Mouse (Mus musculus): ENCODE data around the gene Dact3.

The Dact3 gene

GRCm38 (mm10) chr7:16908859-16909258 lies 33.7 kb downstream of the Dact3 start:
- in situ Hi-C loops (cut with MboI; ENCODE audit: low pct_unique_long_range_greater_than_20kb in 1 of 2, low sequenced_read_pairs in 2 of 2, unreplicated experiment in 1 of 2): no loop called here

DNA sequence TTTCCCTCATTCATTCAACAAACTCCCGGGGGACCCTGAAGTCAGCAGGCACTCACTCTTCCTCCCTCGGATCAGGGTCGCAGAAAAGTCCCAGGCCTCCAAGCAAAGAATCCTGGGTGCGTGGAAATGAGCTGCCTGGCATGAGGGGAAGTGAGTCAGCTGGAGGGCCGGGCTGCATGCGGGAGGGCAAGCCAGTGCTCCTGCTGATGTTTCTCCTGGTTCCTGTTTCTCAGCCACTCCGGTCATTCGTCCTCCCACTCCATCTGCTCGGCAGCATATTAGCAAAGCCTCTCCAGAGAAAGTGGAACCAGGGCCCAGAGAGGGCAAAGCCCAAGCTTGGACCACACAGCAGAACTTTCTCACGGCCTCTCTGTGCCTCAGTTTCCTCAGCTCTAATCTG lies 34.8 kb downstream of the Dact3 start:
- in situ Hi-C loops (cut with MboI; ENCODE audit: low pct_unique_long_range_greater_than_20kb in 1 of 2, low sequenced_read_pairs in 2 of 2, unreplicated experiment in 1 of 2): no loop called here

DNA sequence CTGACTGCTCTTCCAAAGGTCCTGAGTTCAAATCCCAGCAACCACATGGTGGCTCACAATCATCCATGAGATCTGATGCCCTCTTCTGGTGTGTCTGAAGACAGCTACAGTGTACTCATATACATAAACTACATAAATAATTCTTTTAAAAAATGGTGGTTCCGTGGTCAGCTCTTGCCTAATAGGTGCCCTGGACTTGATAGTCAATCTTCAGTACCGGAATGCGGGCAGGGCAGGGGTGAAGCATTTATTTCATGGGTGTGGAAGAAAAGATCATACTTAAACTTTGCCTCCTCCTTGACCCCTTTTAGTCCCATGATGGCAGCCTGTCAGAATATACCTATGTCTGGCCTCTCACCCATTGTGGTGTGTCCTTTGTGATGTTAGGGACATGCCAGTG lies 36.8 kb downstream of the Dact3 start:
- in situ Hi-C loops (cut with MboI; ENCODE audit: low pct_unique_long_range_greater_than_20kb in 1 of 2, low sequenced_read_pairs in 2 of 2, unreplicated experiment in 1 of 2): no loop called here

- in situ Hi-C loops (cut with MboI; ENCODE audit: low pct_unique_long_range_greater_than_20kb in 1 of 2, low sequenced_read_pairs in 2 of 2, unreplicated experiment in 1 of 2): no loop called here
Measured at GRCm38 (mm10) chr7:16912360-16912759, 37.2 kb downstream of the Dact3 start.

GRCm38 (mm10) chr7:16913806-16914452 lies 38.8 kb downstream of the Dact3 start:
- in situ Hi-C loops (cut with MboI; ENCODE audit: low pct_unique_long_range_greater_than_20kb in 1 of 2, low sequenced_read_pairs in 2 of 2, unreplicated experiment in 1 of 2): no loop called here

GRCm38 (mm10) chr7:16914453-16915343 lies 39.6 kb downstream of the Dact3 start:
- in situ Hi-C loops (cut with MboI; ENCODE audit: low pct_unique_long_range_greater_than_20kb in 1 of 2, low sequenced_read_pairs in 2 of 2, unreplicated experiment in 1 of 2): no loop called here

GRCm38 (mm10) chr7:16915461-16916340 lies 40.6 kb downstream of the Dact3 start:
- in situ Hi-C loops (cut with MboI; ENCODE audit: low pct_unique_long_range_greater_than_20kb in 1 of 2, low sequenced_read_pairs in 2 of 2, unreplicated experiment in 1 of 2): no loop called here

- in situ Hi-C loops (cut with MboI; ENCODE audit: low pct_unique_long_range_greater_than_20kb in 1 of 2, low sequenced_read_pairs in 2 of 2, unreplicated experiment in 1 of 2): no loop called here
Measured at GRCm38 (mm10) chr7:16916342-16917265, 41.5 kb downstream of the Dact3 start.

DNA sequence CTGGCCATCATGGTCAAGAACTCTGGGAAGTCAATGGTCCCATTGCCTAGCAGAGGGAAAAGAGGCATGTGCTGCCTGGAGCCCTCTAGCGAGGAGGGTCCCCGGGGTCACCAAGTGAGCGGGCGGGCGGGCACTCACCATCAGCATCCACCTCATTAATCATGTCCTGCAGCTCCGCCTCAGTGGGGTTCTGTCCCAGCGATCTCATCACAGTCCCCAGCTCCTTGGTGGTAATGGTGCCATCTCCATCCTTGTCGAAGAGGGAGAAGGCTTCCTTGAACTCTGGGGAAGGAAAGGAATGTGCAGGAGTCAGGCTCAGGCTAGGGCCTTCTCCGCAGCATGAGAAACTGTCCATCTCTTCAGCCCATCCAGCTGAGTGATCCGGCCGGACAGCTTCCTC lies 42.3 kb downstream of the Dact3 start:
- in situ Hi-C loops (cut with MboI; ENCODE audit: low pct_unique_long_range_greater_than_20kb in 1 of 2, low sequenced_read_pairs in 2 of 2, unreplicated experiment in 1 of 2): no loop called here

DNA sequence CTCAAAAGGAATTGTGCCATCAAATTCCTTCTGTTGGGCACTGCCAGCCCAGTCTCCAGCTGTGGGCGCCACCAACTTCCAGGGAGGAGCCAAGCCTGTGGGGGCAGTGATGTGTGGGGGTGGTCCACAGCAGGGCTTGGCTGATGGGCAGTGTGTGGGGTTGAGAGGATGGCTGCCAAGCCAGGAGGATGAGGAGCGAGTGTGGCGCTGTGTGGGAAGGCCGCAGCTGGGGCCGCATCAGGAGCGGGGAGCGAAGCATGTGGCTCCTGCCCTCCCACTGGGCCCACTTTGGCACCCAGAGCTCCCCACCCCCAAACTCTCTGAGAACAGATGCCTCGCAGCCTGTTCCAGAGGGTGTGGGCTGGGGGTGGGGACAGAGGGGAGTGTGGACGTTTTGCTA lies 42.9 kb downstream of the Dact3 start:
- in situ Hi-C loops (cut with MboI; ENCODE audit: low pct_unique_long_range_greater_than_20kb in 1 of 2, low sequenced_read_pairs in 2 of 2, unreplicated experiment in 1 of 2): no loop called here

- in situ Hi-C loops (cut with MboI; ENCODE audit: low pct_unique_long_range_greater_than_20kb in 1 of 2, low sequenced_read_pairs in 2 of 2, unreplicated experiment in 1 of 2): no loop called here
Measured at GRCm38 (mm10) chr7:16918670-16919069, 43.6 kb downstream of the Dact3 start.

DNA sequence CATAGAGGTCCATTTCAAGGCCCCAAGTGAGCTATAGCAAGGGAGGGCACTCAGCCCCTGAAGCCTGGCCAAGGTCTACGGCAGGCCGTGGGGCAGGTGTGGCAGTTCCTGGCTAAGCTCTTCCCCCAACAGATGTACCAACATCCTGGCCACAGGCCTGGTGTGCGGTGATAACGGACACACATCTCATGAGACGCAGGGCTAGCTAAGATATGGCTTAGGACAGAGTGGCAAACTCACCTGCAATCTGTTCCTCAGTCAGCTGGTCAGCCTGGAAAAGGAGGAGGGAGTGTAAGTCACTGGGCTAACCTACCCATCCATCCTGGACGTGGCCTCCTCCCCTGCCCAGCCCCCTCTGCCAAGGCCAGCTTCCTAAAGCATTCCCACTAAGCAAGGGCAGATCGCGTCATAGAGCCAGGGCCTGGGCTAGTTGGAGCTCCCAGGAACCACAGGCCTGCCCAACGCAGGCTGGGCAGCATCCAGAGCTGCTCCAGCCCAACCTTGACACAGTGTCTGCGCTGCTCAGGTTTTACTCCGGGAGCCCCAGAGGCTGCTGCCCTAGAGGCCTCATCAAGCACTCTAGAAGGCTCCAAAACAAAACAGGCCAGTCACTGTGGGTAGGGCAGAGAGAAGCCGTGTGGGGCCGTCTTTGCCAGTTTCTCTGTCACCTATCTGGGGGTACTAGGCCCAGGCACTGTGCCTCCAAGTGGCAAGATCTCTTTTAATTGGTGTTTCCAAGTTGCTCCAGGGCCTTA lies 44.5 kb downstream of the Dact3 start:
- in situ Hi-C loops (cut with MboI; ENCODE audit: low pct_unique_long_range_greater_than_20kb in 1 of 2, low sequenced_read_pairs in 2 of 2, unreplicated experiment in 1 of 2): loop anchor here in 1 of 2 experiments (5.0 kb wide), 1 partner anchor 37 kb away; no protein-coding TSS in a partner anchor

- in situ Hi-C loops (cut with MboI; ENCODE audit: low pct_unique_long_range_greater_than_20kb in 1 of 2, low sequenced_read_pairs in 2 of 2, unreplicated experiment in 1 of 2): loop anchor here in 1 of 2 experiments (5.0 kb wide), 1 partner anchor 38 kb away; no protein-coding TSS in a partner anchor
Measured at GRCm38 (mm10) chr7:16920150-16920579, 45.0 kb downstream of the Dact3 start.

- in situ Hi-C loops (cut with MboI; ENCODE audit: low pct_unique_long_range_greater_than_20kb in 1 of 2, low sequenced_read_pairs in 2 of 2, unreplicated experiment in 1 of 2): loop anchor here in 1 of 2 experiments (5.0 kb wide), 1 partner anchor 39 kb away; no protein-coding TSS in a partner anchor
Measured at GRCm38 (mm10) chr7:16920818-16921791, 46.0 kb downstream of the Dact3 start.

DNA sequence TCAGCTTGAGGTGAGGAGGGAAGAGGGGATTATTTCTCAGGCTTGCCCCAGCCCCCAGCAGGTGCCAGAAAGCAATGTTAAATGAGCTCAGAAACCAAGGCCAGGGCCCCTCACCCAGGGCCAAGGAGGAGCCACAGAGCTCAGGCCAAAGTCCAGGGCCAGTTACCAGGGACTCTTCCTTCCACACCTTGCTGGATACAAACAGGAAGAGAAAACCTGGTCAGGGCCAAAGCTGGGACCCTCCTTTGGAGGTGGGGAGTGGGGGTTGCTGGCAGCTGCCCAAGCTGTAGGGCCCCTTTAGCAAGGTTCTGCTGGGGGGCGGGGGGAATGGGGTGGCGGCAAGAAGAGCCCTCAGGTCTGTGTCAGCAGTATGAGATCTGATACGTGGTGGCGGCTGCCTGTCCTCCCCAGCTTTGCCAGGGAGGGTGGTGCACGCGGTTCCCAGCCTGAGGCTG lies 46.8 kb downstream of the Dact3 start:
- in situ Hi-C loops (cut with MboI; ENCODE audit: low pct_unique_long_range_greater_than_20kb in 1 of 2, low sequenced_read_pairs in 2 of 2, unreplicated experiment in 1 of 2): loop anchor here in 1 of 2 experiments (5.0 kb wide), 1 partner anchor 40 kb away; no protein-coding TSS in a partner anchor
